Mouse (Mus musculus): ENCODE results near the gene Pcid2.

Gene Pcid2

DNA sequence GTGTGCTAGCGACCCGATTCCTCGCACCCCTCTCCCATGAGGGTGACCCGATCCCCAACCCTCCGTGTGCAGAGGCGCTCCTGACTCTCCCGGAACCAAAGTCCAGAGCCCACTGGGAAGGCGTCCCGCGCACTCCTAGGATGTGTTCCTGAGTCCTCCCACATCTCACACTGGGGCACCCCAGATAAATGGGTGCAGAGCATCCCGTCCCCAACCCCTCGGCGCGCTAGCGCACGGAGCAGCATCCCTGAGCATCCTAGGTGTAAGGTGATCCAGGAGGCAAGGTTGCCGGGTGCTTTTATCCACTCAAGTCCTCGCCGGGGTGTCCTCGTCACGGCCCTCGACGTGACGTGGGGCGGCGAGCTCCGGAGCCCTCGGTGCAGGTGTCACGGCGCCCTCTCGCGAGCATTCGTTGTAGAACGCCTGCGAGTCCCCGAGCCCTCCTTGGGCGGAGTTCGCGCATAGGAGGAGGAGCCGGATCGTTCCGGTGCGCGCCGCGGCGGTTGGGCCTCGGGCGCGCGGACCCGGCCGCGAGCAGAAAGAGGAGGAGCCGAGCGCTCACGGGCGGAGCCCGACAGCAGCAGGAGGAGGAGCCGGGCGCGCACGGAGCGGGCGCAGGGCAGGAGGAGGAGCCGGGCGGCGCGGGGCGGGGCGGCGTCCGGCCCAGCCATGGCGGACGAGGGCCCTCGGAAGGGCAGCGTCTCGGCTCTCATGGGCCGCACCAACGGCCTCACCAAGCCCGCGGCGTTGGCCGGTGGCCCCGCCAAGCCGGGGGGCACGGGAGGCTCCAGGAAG, at the start of gene Pcid2, which contains the start of gene Cul4a:
Gene Pcid2 (minus strand): TSS at position 373 of the 795 bp plus-strand sequence.
Gene Cul4a (plus strand): TSS at position 535 of the 795 bp plus-strand sequence.
- peak; percentile 97 for DNase-seq

- DNase-seq, result no peak
These were observed 48.8 kb upstream of the Pcid2 start for GRCm38 (mm10) chr8:13154099-13154498.

DNA sequence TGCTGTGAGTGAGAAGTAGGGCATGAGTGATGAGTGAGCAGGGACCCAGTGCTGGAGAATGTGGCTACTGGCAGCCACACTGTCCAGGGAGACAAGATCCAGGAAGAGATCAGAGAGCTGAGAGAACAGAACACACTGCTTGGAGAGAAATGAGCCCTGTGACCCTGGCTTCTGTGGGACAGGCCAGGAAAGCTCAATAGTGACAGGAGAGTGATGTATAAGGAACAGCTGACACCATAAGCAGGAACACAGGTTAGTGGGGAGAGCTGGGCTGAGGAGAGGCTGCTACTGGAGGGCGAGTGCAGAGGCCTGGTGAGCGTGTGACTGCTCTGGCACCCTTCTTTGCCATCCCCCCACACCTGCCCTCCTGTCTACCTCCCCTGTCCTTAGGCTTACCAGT, 45.7 kb upstream of the Pcid2 start:
- DNase-seq, result no peak

GRCm38 (mm10) chr8:13149866-13150265, 44.6 kb upstream of the Pcid2 start:
- no peak for DNase-seq

DNA sequence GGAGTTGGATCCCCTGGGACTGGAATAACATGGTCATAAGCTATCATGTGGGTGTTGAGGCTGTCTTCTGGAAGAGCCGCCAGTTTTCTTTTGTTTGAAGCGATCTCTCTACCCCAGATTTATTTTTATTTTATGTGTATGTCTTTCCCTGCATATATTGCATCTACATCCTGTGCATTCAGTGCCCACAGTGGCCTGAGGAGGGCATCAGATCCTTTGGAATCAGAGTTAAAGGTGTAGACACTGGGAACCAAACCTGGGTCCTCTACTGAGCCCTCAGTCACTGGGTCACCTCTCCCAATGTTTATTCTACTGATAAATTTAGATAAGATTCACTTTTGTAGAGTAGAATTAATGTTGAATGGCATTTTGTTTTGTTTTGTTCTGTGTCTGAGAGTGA, 44.0 kb upstream of the Pcid2 start:
- DNase-seq, result no peak

DNA sequence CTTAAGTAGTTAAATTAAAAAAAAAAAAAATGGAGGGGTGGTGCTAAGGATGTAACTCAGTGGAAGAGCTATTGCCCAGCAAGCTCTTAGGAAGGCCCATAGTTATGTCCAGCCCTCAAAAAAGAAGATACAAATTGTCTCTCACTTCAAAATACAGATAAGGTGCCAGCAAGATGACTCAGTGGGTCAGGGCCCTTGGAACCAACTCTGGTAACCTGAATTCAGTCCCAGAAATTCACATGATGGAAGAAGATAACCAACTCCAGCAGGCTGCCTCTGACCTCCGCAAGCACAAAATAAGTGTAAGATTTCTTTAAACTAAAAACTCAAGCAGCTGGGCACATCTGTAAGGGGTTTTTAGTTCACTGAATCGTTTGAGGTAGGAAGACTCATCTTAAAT, 43.2 kb upstream of the Pcid2 start:
- no peak for DNase-seq

DNA sequence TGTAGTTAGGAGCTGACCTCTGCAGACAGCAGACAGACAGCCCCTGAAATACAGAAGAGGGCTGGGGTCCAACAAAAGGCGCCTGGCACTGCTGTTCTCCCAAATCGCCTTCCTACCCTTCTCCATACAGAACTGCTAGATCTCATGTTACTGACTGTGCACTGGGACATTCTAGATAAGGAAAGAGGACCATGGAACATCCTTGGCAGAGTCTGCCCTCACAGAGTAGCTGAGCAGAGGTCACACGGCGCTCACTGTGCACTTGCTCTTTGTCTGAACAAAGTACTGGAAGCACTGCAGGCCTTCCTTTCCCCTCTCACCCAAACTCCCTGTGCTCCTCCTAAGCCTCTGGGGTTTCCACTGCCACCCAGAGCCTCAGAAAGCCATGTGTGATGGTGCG, 36.4 kb upstream of the Pcid2 start:
- no peak for DNase-seq

DNA sequence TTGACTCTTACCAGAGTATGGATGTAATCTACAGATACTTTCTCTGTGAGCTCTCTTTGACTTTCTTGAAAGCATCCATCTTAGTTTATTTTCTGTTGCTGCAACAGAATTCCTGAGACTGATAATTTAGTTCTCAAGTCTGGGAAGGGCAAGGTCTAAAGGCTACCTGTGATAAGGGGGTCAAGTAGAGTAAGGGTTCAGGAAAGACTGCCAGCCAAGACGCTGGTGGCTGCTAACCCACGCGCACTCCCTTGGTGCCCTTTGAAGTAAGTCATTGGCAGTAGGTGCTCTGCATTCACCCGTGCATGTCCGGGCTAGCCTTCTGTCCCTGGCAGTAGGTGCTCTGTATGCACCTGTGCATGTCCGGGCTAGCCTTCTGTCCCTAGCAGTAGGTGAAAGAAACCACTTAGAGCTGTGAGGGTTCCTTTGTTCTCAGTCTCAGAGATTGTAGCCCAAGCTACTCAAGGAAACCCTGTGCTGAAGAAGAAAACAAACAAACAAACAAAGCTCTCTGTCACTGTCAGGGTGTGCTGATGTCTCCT, 34.5 kb upstream of the Pcid2 start:
- DNase-seq, result no peak

DNA sequence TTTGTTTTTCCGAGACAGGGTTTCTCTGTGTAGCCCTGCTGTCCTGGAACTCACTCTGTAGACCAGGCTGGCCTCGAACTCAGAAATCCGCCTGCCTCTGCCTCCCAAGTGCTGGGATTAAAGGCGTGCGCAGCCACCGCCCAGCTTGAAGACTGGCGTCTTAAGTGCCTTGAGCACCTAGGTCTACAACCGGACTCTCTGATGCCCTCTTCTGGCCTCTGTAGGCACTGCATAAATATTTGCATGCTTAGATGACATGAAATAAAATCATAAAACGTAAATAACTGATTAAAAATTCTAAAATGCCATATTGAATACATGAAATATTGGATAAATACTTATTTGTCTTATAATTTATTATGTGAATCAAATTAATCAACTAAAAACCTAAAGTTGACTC, 27.0 kb upstream of the Pcid2 start:
- peak; percentile 58 for DNase-seq

- no peak for DNase-seq
These were observed 19.6 kb upstream of the Pcid2 start for GRCm38 (mm10) chr8:13124897-13125296.

DNA sequence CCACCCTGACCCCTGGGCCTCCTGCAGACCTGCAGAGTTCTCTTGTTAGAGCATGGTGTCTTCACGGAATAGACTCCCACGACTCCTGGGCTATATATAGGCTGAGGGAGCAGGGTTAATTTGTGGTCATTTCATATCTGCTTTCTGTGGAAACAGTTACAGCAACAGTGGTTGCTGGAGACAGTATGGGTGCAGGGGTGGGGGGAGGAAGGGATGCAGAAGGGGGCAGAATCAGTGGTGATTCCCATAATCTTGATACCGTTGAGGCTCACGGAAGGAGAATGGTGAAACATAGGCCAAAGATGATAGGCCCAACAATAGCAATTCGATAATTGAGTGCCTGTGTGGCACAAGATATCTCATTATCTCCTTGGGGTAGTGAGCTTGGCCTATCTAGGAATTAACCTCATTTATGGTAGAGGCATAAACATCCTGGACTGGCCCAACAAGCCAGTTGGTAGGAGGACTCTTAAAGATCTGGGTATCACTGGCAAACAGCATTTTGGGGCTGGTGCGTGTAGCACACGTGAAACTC, 17.7 kb upstream of the Pcid2 start:
- DNase-seq, result no peak

DNA sequence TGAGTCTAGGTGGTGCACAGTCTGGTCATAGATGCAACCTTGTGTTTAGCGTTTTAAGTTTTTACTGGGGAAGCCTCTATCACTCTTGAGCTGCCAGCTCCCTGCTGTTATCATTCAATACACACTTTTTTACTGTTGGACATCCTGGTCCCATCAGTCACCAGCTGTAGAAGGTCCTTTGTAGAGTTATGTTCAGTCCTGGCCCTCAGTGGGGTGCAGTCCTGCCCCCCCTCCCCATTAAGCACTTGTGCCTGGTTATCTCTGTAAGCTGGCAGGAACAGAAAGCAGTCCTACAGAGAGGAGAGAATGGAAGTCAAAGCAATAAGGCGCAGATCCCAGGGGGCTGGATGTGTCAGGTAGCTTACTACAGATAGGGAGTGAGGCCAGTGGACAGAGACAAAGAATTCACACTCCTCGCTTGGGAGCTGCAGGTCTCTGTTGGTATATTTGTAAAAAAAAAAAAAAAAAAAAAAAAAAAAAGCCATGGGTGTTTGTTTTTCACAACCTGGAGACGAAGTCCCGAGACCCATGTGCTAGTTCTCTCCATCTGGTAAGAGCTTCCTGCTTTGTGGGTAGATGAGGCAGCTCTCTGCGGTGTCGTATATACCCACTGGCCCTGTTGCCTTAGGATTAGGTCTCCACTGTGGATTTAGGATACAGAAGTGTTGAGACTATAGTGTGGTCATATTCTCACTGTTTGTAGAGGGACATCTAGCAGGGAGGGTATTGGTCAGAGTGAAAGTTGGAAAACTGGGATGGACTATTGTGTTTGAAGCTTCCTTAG, 15.8 kb upstream of the Pcid2 start:
- no peak for DNase-seq

DNA sequence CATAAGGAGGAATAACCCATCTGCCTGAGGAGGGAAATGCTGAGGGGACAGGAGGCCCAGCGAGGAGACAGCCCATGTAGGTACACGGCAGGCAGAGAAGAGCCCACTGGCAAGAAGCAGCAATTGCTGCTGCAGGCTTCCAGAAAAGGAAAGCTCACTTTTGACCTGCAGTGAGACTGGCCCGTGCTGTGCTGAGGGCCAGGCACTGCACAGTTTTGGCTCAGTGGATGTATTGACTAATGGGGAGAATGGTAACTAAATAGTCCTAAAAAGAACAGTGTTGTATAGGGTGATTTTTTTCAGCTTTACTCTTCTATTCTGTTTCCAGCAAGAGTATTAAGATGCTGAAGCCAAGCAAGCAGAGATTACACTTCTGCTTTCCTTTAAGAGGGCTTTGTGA, 13.3 kb upstream of the Pcid2 start:
- no peak for DNase-seq

DNA sequence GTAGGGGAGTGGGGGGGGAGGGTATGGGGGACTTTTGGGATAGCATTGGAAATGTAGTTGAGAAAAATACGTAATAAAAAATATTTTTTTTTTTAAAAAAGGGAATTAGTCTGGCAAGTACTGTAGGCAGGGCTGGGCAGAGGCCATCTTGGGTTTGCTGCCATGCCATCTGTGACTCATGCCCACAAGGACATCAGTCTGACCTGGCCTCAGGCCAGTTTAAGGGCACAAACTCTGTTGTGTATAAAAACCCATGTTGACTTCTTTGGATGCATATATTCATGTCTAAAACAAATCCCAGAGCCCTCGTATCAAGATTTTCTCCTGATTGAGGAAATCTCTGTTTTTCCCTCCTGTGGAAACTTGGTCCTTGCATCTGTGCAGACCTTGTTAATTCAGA, 11.8 kb upstream of the Pcid2 start:
- DNase-seq, result no peak

DNA sequence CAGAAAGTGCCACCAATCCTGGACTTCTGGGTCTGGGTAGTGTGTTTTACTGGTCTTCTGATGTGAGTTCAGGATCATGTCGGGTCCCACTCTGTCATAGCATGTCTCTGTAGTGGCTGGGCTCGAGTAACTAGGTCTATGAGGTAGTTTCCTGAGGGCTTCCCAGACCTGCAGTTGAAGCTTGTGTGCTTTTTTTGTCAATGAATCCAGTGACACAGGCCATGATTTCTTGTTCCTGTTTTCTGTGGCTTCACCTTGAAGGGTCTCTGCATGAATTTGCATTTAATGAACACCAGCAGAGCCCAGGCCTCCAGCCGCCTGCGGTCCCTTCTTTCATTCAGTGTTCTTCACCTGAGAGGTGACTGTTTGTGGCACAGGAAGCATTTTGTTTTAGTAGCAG, 8.0 kb upstream of the Pcid2 start:
- no peak for DNase-seq

GRCm38 (mm10) chr8:13111917-13112316, 6.7 kb upstream of the Pcid2 start:
- DNase-seq, result no peak

DNA sequence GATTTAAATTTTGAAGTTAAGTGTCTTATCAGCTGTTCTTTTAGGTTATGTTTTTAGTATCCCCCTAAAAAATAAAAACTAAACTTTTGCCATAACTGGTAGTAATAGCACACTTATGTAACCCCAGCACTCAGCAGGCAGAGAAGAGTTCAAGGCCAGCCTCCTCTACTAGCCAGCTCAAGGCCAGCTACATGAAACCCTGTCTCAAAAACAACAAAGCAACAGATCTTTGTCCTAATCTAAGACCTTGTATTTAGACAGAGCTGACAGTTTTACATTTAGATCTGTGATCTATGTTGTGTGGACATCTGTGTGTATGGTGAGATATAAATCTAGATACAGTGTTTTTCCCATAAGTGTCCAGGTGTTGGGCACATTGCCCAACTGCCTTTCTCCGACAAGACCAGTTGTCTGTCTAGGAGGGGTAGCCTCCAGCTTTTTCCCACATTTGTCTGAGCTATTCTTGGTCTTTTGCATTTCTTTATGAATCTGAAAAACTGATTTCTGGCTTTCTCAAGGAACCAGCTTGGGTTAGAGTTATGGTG, 4.2 kb upstream of the Pcid2 start:
- no peak for DNase-seq

GRCm38 (mm10) chr8:13108967-13109366, 3.7 kb upstream of the Pcid2 start:
- no peak for DNase-seq

GRCm38 (mm10) chr8:13107990-13108638, 2.9 kb upstream of the Pcid2 start:
- DNase-seq, result no peak

DNA sequence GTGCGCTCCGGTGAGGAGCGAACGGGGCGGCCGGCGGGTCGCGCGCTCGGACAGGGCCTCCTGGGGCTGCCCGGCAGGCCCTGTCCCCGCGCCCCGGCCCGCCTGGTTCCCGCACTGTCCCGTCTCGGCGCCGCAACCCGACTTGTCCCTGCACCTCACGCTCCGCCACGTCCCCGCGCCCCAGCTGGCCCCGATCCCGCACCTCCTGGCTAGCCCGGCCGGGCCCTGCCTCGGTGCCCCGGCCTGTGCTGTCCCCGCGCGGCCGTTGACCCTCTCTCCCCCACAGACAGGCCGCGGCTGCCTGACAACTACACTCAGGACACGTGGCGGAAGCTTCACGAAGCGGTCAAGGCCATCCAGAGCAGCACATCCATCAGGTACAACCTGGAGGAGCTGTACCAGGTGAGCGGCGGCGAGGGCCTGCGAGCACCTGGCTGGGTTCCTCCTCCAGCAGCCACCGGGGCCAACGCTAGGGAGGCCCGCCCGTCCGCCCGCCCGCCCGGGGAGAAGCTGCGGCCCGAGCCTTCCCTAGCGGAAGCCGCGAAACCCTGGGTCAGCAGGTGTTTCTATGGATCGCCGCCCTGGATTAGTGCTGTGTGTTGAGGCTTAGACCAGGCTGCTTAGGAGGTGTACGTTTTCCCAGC, 771 bp upstream of the Pcid2 start:
- DNase-seq, result no peak

DNA sequence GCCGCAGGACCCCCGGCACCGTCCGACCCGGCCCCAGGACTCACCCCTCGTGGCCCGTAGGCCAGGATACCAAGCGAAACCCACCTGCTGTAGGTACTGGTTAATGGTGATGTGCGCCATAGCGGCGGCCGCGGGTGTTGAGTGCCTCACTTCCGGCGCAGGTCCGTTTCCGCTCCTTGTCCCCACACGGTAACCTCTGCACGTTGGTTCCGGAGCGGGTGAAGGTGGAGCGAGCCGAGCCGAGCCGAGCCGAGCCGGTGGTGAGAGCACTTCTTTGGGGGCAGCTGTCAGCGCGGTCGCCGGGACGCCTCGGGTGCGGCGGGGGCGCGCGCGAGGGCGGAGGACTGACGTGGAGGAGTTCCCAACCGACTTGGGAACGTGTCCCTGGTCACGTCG, 570 bp downstream of the Pcid2 start:
- peak; percentile 91 for DNase-seq

- peak; percentile 6 for DNase-seq
These were observed 27.7 kb downstream of the Pcid2 start for GRCm38 (mm10) chr8:13077542-13077941.
